Mouse (Mus musculus) bone marrow, adult 2 months (tissue): ENCODE measurements around the gene Nav3.

Experiments used
- CTCF ChIP-seq: fragments of 200-500 bp; IDR thresholded peaks from 2 replicates; pipeline ENCODE4 v1.5.1; 2011; ENCODE audit warnings: low read length, control low read depth; ENCODE audit not compliant: control insufficient read depth, insufficient read depth
- POLR2A ChIP-seq: fragments of 200-500 bp; IDR thresholded peaks from 2 replicates; pipeline ENCODE4 v1.6.1; 2011; ENCODE audit warnings: low read depth, mild to moderate bottlenecking, control low read depth, low read length, borderline replicate concordance; ENCODE audit not compliant: control insufficient read depth

DNA sequence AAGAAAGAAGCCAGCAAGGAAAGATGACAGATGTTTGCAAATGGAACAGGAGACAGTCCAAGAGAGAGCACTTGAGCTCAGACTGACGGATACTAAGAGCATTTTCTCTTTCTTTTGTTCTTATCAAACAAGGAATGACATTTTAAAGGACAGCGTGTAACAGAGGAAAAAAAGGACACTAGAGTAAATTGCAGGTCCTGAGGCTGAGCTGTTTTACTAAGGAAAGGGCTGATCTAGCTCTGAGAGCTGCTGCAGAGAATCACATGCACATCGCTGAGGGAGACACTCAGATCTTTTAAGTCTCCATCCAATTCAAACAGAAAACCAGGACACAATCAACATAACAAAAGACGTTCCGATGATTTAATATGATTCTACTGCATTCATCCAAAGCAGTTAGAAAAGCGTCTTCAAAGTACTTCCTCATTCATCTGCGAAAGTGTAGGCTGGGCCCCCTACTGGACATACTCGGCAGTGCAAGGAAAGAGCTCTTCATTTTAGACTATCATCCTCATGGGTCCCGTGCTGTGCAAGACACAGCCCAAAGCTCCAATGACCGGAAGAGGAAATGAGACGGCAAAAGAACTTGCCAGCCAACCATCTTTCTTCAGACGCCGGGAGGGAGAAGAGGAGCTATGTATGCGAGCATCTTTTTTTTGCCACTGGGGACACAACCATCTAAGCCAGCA lies 791.2 kb downstream of the Nav3 start:
- TF ChIP-seq CTCF (no peak), POLR2A (no peak)
